Mouse (Mus musculus): ENCODE measurements around the gene Tesc. TPM values are rescaled to one million over a fixed set of nuclear protein-coding genes. Genes with fewer than 3 reads are reported as not detected.

The Tesc gene
- total RNA-seq, 2 experiments from 2014 or later = 0.59 to 0.64 TPM

- DNase-seq = peak; percentile 15
- no peak overlapping the region for H3K4me3 ChIP-seq
- no peak overlapping the region for H3K27ac ChIP-seq
- intact Hi-C loops (cut with DNase I) = no loop called here
- no peak for TF ChIP-seq CTCF (IDR thresholded peaks at IDR 0.05)
Measured at GRCm38 (mm10) chr5:118051981-118052662, 24.6 kb downstream of the Tesc start.

- peak; percentile 6 for DNase-seq
- no peak for TF ChIP-seq CTCF (IDR thresholded peaks at IDR 0.05)
- Histone ChIP-seq H3K27ac (no peak overlapping the region), H3K4me3 (no peak overlapping the region)
- intact Hi-C loops (cut with DNase I) = no loop called here
Measured at GRCm38 (mm10) chr5:118053205-118053604, 25.7 kb downstream of the Tesc start.

GRCm38 (mm10) chr5:118057508-118058111 is 30.1 kb downstream of the Tesc start:
- TF ChIP-seq CTCF (IDR thresholded peaks at IDR 0.05) = no peak
- H3K4me3 ChIP-seq = no peak overlapping the region
- DNase-seq = peak; percentile 27
- intact Hi-C loops (cut with DNase I) = no loop called here
- H3K27ac ChIP-seq = peak overlapping the region; percentile 5; the same call in 1 of the 2 replicates

GRCm38 (mm10) chr5:118058858-118059257 is 31.3 kb downstream of the Tesc start:
- Histone ChIP-seq H3K4me3 (no peak overlapping the region), H3K27ac (no peak overlapping the region)
- no peak for TF ChIP-seq CTCF (IDR thresholded peaks at IDR 0.05)
- peak; percentile 13 for DNase-seq
- intact Hi-C loops (cut with DNase I) = no loop called here

- peak; percentile 23 for DNase-seq
- no peak for TF ChIP-seq CTCF (IDR thresholded peaks at IDR 0.05)
- no peak overlapping the region for H3K4me3 ChIP-seq
- intact Hi-C loops (cut with DNase I) = no loop called here
- no peak overlapping the region for H3K27ac ChIP-seq
Measured at GRCm38 (mm10) chr5:118059646-118060045, 32.1 kb downstream of the Tesc start.

GRCm38 (mm10) chr5:118061391-118061790 is 33.8 kb downstream of the Tesc start:
- Histone ChIP-seq H3K4me3 (no peak overlapping the region), H3K27ac (no peak overlapping the region)
- no peak for DNase-seq
- no peak for TF ChIP-seq CTCF (IDR thresholded peaks at IDR 0.05)
- intact Hi-C loops (cut with DNase I) = no loop called here

GRCm38 (mm10) chr5:118063181-118063621 is 35.7 kb downstream of the Tesc start:
- no peak for TF ChIP-seq CTCF (IDR thresholded peaks at IDR 0.05)
- peak; percentile 17 for DNase-seq
- intact Hi-C loops (cut with DNase I) = no loop called here
- Histone ChIP-seq H3K27ac (no peak overlapping the region), H3K4me3 (no peak overlapping the region)

- Histone ChIP-seq H3K27ac (no peak overlapping the region), H3K4me3 (no peak overlapping the region)
- intact Hi-C loops (cut with DNase I) = no loop called here
- no peak for DNase-seq
- TF ChIP-seq CTCF (IDR thresholded peaks at IDR 0.05) = no peak
Measured at GRCm38 (mm10) chr5:118064284-118064901, 36.9 kb downstream of the Tesc start.

GRCm38 (mm10) chr5:118065516-118066255 is 38.1 kb downstream of the Tesc start:
- intact Hi-C loops (cut with DNase I) = no loop called here
- TF ChIP-seq CTCF (IDR thresholded peaks at IDR 0.05) = no peak
- no peak for DNase-seq
- Histone ChIP-seq H3K27ac (no peak overlapping the region), H3K4me3 (no peak overlapping the region)

- DNase-seq = peak; percentile 83
- TF ChIP-seq CTCF (IDR thresholded peaks at IDR 0.05) = peak; percentile 86
- no peak overlapping the region for H3K4me3 ChIP-seq
- intact Hi-C loops (cut with DNase I) = no loop called here
- no peak overlapping the region for H3K27ac ChIP-seq
Measured at GRCm38 (mm10) chr5:118066828-118067227, 39.3 kb downstream of the Tesc start.

GRCm38 (mm10) chr5:118067572-118067971 is 40.0 kb downstream of the Tesc start:
- no peak overlapping the region for H3K27ac ChIP-seq
- intact Hi-C loops (cut with DNase I) = no loop called here
- no peak for TF ChIP-seq CTCF (IDR thresholded peaks at IDR 0.05)
- DNase-seq = no peak
- H3K4me3 ChIP-seq = no peak overlapping the region

GRCm38 (mm10) chr5:118067984-118068494 is 40.5 kb downstream of the Tesc start:
- no peak for TF ChIP-seq CTCF (IDR thresholded peaks at IDR 0.05)
- DNase-seq = no peak
- no peak overlapping the region for H3K27ac ChIP-seq
- no peak overlapping the region for H3K4me3 ChIP-seq
- intact Hi-C loops (cut with DNase I) = loop anchor here (2.0 kb wide), 1 partner anchor 63 kb away; no protein-coding TSS in a partner anchor

Data from gastrocnemius, adult 2 months (tissue).